Mouse (Mus musculus): ENCODE measurements around the gene Ccdc58. TPM values are rescaled to one million over a fixed set of nuclear protein-coding genes. Genes with fewer than 3 reads are reported as not detected.
"Not testable (repeated sequence)": the region's sequence is repeated elsewhere in the genome, so short reads cannot be mapped to it uniquely, and the experiment has no call there.

The Ccdc58 gene
- polyA plus RNA-seq (2015; fragmentation: Nextera tagmentation; extraction: Ambion mirVana) = 27.4 and 27.6 TPM in 2 replicates

- Histone ChIP-seq H3K27ac (peak within 1 kb of the TSS; percentile 98), H3K9me3 (no peaks in the 10 kb centered on the region), H3K9ac (peak within 1 kb of the TSS; percentile 92), H3K27me3 (replicated peaks) (no peaks in the 10 kb centered on the region), H3K36me3 (replicated peaks) (no peaks in the 10 kb centered on the region), H3K4me3 (peak within 1 kb of the TSS; percentile 81), H3K4me1 (peaks cover 23% of the 10 kb centered on the region), H3K4me2 (peak within 1 kb of the TSS; percentile 61)
- under 1% methylated on average over 75 of the region's 81 CpGs for WGBS
- peak; percentile 98 for ATAC-seq (replicated peaks)
These were observed at the start of gene Ccdc58, which contains the start of gene Fam162a for GRCm38 (mm10) chr16:36071450-36072379. Gene Ccdc58 (plus strand): TSS chr16:36071685. Gene Fam162a (minus strand): TSS chr16:36071594.

- H3K36me3 ChIP-seq (replicated peaks) = peaks cover 24% of the 10 kb centered on the region; the same call in 1 of the 2 replicates
- H3K27me3 ChIP-seq (replicated peaks) = not testable (repeated sequence)
These were observed 43.4 kb upstream of the Ccdc58 start for GRCm38 (mm10) chr16:36028120-36028519.

GRCm38 (mm10) chr16:36040640-36041624 is 30.6 kb upstream of the Ccdc58 start, which contains the start of gene Wdr5b:
Gene Wdr5b (plus strand): TSS chr16:36041190.
- H3K9me3 ChIP-seq = no peaks in the 10 kb centered on the region
- 2% methylated on average over 39 of the region's 39 CpGs for WGBS
- H3K27me3 ChIP-seq (replicated peaks) = no peaks in the 10 kb centered on the region
- peak within 1 kb of the TSS; percentile 62 for H3K9ac ChIP-seq
- ATAC-seq (replicated peaks) = peak; percentile 99
- H3K4me2 ChIP-seq = peak within 1 kb of the TSS; percentile 65
- peak within 1 kb of the TSS; percentile 76 for H3K27ac ChIP-seq
- H3K36me3 ChIP-seq (replicated peaks) = peaks cover 13% of the 10 kb centered on the region; the same call in 1 of the 2 replicates
- peaks cover 24% of the 10 kb centered on the region for H3K4me1 ChIP-seq
- peak within 1 kb of the TSS; percentile 66 for H3K4me3 ChIP-seq

More at GRCm38 (mm10) chr16:36028120-36028519, 43.4 kb upstream of the Ccdc58 start:
- H3K9me3 ChIP-seq; ATAC-seq (replicated peaks); H3K4me1 ChIP-seq; H3K27ac ChIP-seq; H3K9ac ChIP-seq; H3K4me3 ChIP-seq; H3K4me2 ChIP-seq: not testable (repeated sequence)
- 89% methylated on average over 1 of the region's 2 CpGs for WGBS

GRCm38 (mm10) chr16:36041625-36042020 is 29.9 kb upstream of the Ccdc58 start:
- WGBS = 30% methylated on average over 11 of the region's 11 CpGs
- Histone ChIP-seq H3K4me3 (peak overlapping the region; percentile 66), H3K9ac (peak overlapping the region; percentile 62), H3K27ac (peak overlapping the region; percentile 76), H3K4me2 (peak overlapping the region; percentile 65), H3K36me3 (replicated peaks) (peaks cover 15% of the 10 kb centered on the region; the same call in 1 of the 2 replicates), H3K9me3 (no peaks in the 10 kb centered on the region), H3K4me1 (peaks cover 24% of the 10 kb centered on the region), H3K27me3 (replicated peaks) (no peaks in the 10 kb centered on the region)
- ATAC-seq (replicated peaks) = no peak; the same call in 1 of the 2 replicates

- H3K9me3 ChIP-seq = no peaks in the 10 kb centered on the region
- H3K4me3 ChIP-seq = no peak overlapping the region
- no peak overlapping the region for H3K27ac ChIP-seq
- H3K36me3 ChIP-seq (replicated peaks) = peaks cover 14% of the 10 kb centered on the region; the same call in 1 of the 2 replicates
- 89% methylated on average over 10 of the region's 10 CpGs for WGBS
- no peaks in the 10 kb centered on the region for H3K27me3 ChIP-seq (replicated peaks)
- no peak for ATAC-seq (replicated peaks)
- no peak overlapping the region for H3K4me2 ChIP-seq
- no peak overlapping the region for H3K9ac ChIP-seq
- H3K4me1 ChIP-seq = peaks cover 24% of the 10 kb centered on the region
These were observed 28.4 kb upstream of the Ccdc58 start for GRCm38 (mm10) chr16:36043073-36043472.

GRCm38 (mm10) chr16:36043964-36044363 is 27.5 kb upstream of the Ccdc58 start:
- H3K36me3 ChIP-seq (replicated peaks) = peaks cover 18% of the 10 kb centered on the region; the same call in 1 of the 2 replicates
- no peaks in the 10 kb centered on the region for H3K27me3 ChIP-seq (replicated peaks)
- peaks cover 24% of the 10 kb centered on the region for H3K4me1 ChIP-seq
- no peaks in the 10 kb centered on the region for H3K9me3 ChIP-seq
- no peak overlapping the region for H3K9ac ChIP-seq
- H3K4me3 ChIP-seq = no peak overlapping the region
- H3K4me2 ChIP-seq = no peak overlapping the region
- 90% methylated on average over 4 of the region's 4 CpGs for WGBS
- no peak for ATAC-seq (replicated peaks)
- no peak overlapping the region for H3K27ac ChIP-seq

- Histone ChIP-seq H3K36me3 (replicated peaks) (peaks cover 18% of the 10 kb centered on the region; the same call in 1 of the 2 replicates), H3K4me1 (peaks cover 10% of the 10 kb centered on the region), H3K27ac (no peak overlapping the region), H3K9me3 (no peaks in the 10 kb centered on the region), H3K27me3 (replicated peaks) (no peaks in the 10 kb centered on the region), H3K4me2 (no peak overlapping the region), H3K4me3 (no peak overlapping the region), H3K9ac (no peak overlapping the region)
- WGBS = 86% methylated on average over 4 of the region's 4 CpGs
- ATAC-seq (replicated peaks) = no peak
These were observed 23.9 kb upstream of the Ccdc58 start for GRCm38 (mm10) chr16:36047538-36047937.

GRCm38 (mm10) chr16:36051491-36051890 is 20.0 kb upstream of the Ccdc58 start:
- Histone ChIP-seq H3K4me1 (no peaks in the 10 kb centered on the region), H3K27ac (no peak overlapping the region), H3K9ac (no peak overlapping the region), H3K4me2 (no peak overlapping the region), H3K9me3 (no peaks in the 10 kb centered on the region), H3K36me3 (replicated peaks) (peaks cover 6% of the 10 kb centered on the region; the same call in 1 of the 2 replicates), H3K27me3 (replicated peaks) (no peaks in the 10 kb centered on the region), H3K4me3 (no peak overlapping the region)
- no peak for ATAC-seq (replicated peaks)
- WGBS = 93% methylated on average over 6 of the region's 6 CpGs

- Histone ChIP-seq H3K9ac (no peak overlapping the region), H3K36me3 (replicated peaks) (no peaks in the 10 kb centered on the region; the same call in 1 of the 2 replicates), H3K9me3 (no peaks in the 10 kb centered on the region), H3K4me2 (no peak overlapping the region), H3K4me1 (no peaks in the 10 kb centered on the region), H3K27ac (no peak overlapping the region), H3K27me3 (replicated peaks) (no peaks in the 10 kb centered on the region), H3K4me3 (no peak overlapping the region)
- WGBS = 92% methylated on average over 6 of the region's 6 CpGs
- no peak for ATAC-seq (replicated peaks)
These were observed 17.8 kb upstream of the Ccdc58 start for GRCm38 (mm10) chr16:36053524-36054275.

- no peaks in the 10 kb centered on the region for H3K27me3 ChIP-seq (replicated peaks)
- no peaks in the 10 kb centered on the region for H3K9me3 ChIP-seq
- H3K36me3 ChIP-seq (replicated peaks) = no peaks in the 10 kb centered on the region; the same call in 1 of the 2 replicates
- ATAC-seq (replicated peaks) = no peak
- H3K4me1 ChIP-seq = no peaks in the 10 kb centered on the region
- H3K27ac ChIP-seq = no peak overlapping the region
- 93% methylated on average over 8 of the region's 8 CpGs for WGBS
- H3K4me2 ChIP-seq = no peak overlapping the region
- no peak overlapping the region for H3K4me3 ChIP-seq
- no peak overlapping the region for H3K9ac ChIP-seq
These were observed 16.6 kb upstream of the Ccdc58 start for GRCm38 (mm10) chr16:36054920-36055319.

- H3K36me3 ChIP-seq (replicated peaks) = no peaks in the 10 kb centered on the region; the same call in 1 of the 2 replicates
- no peak overlapping the region for H3K4me3 ChIP-seq
- no peaks in the 10 kb centered on the region for H3K4me1 ChIP-seq
- ATAC-seq (replicated peaks) = no peak
- H3K9ac ChIP-seq = no peak overlapping the region
- 88% methylated on average over 11 of the region's 11 CpGs for WGBS
- H3K27me3 ChIP-seq (replicated peaks) = no peaks in the 10 kb centered on the region
- no peak overlapping the region for H3K4me2 ChIP-seq
- no peak overlapping the region for H3K27ac ChIP-seq
- no peaks in the 10 kb centered on the region for H3K9me3 ChIP-seq
These were observed 15.1 kb upstream of the Ccdc58 start for GRCm38 (mm10) chr16:36056416-36056815.

Measured in midbrain, embryonic 15.5 days (tissue).